In the genomic region with DNA sequence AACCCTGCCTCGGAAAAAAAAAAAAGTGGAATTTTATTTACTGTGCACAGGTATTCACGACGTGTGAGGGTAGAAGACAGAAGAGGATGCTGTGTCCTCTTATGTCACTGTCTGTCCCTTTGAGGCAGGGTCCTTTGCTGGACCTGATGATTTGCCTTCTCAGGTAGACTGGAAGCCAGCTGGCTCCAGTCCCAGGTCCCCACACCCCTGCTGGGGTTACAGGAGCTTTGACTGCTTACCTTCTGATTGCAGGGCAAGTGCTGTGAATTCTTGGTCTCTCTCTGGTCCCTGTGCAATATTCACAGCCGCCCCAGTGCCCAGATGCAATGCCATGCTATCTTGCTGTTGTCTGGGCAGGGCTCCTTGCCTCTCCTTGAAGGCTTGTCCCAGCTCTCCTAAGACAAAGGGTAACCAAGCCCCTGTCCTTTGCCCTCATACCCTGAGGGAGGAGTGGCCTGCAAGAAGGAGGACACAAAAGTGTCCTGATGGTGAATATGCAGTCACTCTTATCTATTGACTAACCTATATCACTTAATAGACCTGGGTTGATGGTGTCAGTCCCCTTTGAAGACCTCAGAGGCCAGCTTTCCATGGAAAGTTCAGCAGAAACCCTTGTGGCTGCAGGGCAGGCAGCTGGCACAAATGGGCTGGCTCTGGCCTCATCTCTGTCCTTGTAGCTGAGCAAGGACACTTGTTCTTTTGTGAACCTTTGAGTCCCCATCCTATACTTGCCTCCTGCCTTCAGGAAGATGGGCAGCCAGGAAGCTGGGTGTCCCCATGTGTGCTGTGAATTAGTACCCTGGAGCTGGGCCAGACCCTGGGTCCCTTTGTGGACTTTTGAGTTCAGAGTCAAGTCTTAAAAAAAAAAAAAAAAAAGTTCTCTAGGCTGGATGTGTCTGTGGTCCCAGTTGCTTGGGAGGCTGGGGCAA, we compare ENCODE assay signal across 11 mouse cellular contexts. TPM values are rescaled to one million over a fixed set of nuclear protein-coding genes. Genes with fewer than 3 reads are reported as not detected.
DNase-seq lines count a peak whose midpoint lies in the region; ATAC-seq and TF ChIP-seq lines count a peak whose summit lies in the region.
"Had no signal": no experiment of that assay in that cellular context is flagged by ENCODE, and none has a peak within 500 bp of the region (broad histone marks: within the 10 kb centered on the region; RNA-seq: fewer than 3 reads in every experiment).

No protein-coding gene starts in this region.

- no peak overlapping the region for H3K4me3 ChIP-seq in gastrocnemius, adult 2 months
- H3K4me3 ChIP-seq in kidney, embryonic 15.5 days (replicated peaks) = no peak overlapping the region
- H3K4me3 ChIP-seq in brown adipose tissue, adult 24 weeks (ENCODE audit: insufficient read depth, low read depth, low read length) = no peak overlapping the region
- H3K4me3 ChIP-seq in midbrain, embryonic 15.5 days = no peak overlapping the region

- no peak for ATAC-seq in kidney, embryonic 15.5 days (replicated peaks; ENCODE audit: low FRiP score)
- ATAC-seq in midbrain, embryonic 15.5 days (replicated peaks) = no peak
- ATAC-seq: Patski had no signal

- no peaks in the 10 kb centered on the region for H3K9me3 ChIP-seq in kidney, embryonic 15.5 days (replicated peaks)
- H3K9me3 ChIP-seq in midbrain, embryonic 15.5 days = no peaks in the 10 kb centered on the region

- H3K27ac ChIP-seq in gastrocnemius, adult 2 months = peak overlapping the region; percentile 98
- H3K27ac ChIP-seq in kidney, embryonic 15.5 days = no peak overlapping the region
- peak overlapping the region; percentile 21 for H3K27ac ChIP-seq in brown adipose tissue, adult 24 weeks (replicated peaks; ENCODE audit: low read depth, low read length)
- H3K27ac ChIP-seq in midbrain, embryonic 15.5 days = no peak overlapping the region

- H3K4me2 ChIP-seq in kidney, embryonic 15.5 days = no peak overlapping the region
- no peak overlapping the region for H3K4me2 ChIP-seq in midbrain, embryonic 15.5 days

- WGBS in kidney, embryonic 15.5 days = 85% methylated on average over 4 of the region's 4 CpGs
- 94% methylated on average over 4 of the region's 4 CpGs for WGBS in midbrain, embryonic 15.5 days

- TF ChIP-seq CTCF in gastrocnemius, adult 2 months (IDR thresholded peaks at IDR 0.05) = no peak

- no peak for DNase-seq in gastrocnemius, adult 2 months
- no peak for DNase-seq in gastrocnemius, postnatal 14 days
- peak; percentile 51 for DNase-seq in kidney, adult 18-20 months
- DNase-seq in kidney, postnatal 10 days = peak; percentile 47
- DNase-seq in frontal cortex, postnatal 25 days (ENCODE audit: low spot score in 2 of 2) = no peak
- DNase-seq: lung, adult 2 months had no signal

- no peak overlapping the region for H3K9ac ChIP-seq in kidney, embryonic 15.5 days
- H3K9ac ChIP-seq in midbrain, embryonic 15.5 days = no peak overlapping the region

- intact Hi-C loops in gastrocnemius, adult 2 months (cut with DNase I) = no loop called here
- intact Hi-C loops in gastrocnemius, postnatal 14 days (cut with DNase I; ENCODE audit: low total_unique reads) = no loop called here

- H3K27me3 ChIP-seq in kidney, embryonic 15.5 days = no peaks in the 10 kb centered on the region
- no peaks in the 10 kb centered on the region for H3K27me3 ChIP-seq in midbrain, embryonic 15.5 days (replicated peaks)
- H3K27me3 ChIP-seq: Patski had no signal

- H3K36me3 ChIP-seq in kidney, embryonic 15.5 days = peaks cover 10% of the 10 kb centered on the region
- no peaks in the 10 kb centered on the region for H3K36me3 ChIP-seq in midbrain, embryonic 15.5 days (replicated peaks)

- H3K4me1 ChIP-seq in kidney, embryonic 15.5 days = peaks cover 51% of the 10 kb centered on the region
- peaks cover 60% of the 10 kb centered on the region for H3K4me1 ChIP-seq in brown adipose tissue, adult 24 weeks (ENCODE audit: control insufficient read depth, insufficient read depth, insufficient read length, low read length)
- H3K4me1 ChIP-seq in midbrain, embryonic 15.5 days = peaks cover 32% of the 10 kb centered on the region

RNA-seq across cellular contexts. Expression of a gene that starts 5.9 kb away (rescaled TPM):
- total RNA-seq in gastrocnemius, adult 2 months (2021) = 10 to 100 TPM; 19.9 to 23.1 TPM
- total RNA-seq in gastrocnemius, postnatal 14 days (2021) = 10 to 100 TPM; 25.5 to 26.1 TPM
- polyA plus RNA-seq in kidney, embryonic 15.5 days (2015; fragmentation: Nextera tagmentation; extraction: Ambion mirVana) = 17.3 and 21.8 TPM in 2 replicates
- polyA plus RNA-seq in brown adipose tissue, adult 24 weeks (2012; ENCODE audit: insufficient read depth, insufficient read length, missing spikeins) = 11.5 and 15.8 TPM in 2 replicates
- polyA plus RNA-seq in midbrain, embryonic 15.5 days (2015; fragmentation: Nextera tagmentation; extraction: Ambion mirVana) = 21.0 and 25.9 TPM in 2 replicates

RNA-seq across cellular contexts. Expression of a gene that starts 18.8 kb away (rescaled TPM):
- 10 to 100 TPM; 27.0 to 33.5 TPM for total RNA-seq in gastrocnemius, adult 2 months (2021)
- total RNA-seq in gastrocnemius, postnatal 14 days (2021) = 10 to 100 TPM; 23.7 to 25.2 TPM
- polyA plus RNA-seq in kidney, embryonic 15.5 days (2015; fragmentation: Nextera tagmentation; extraction: Ambion mirVana) = 68.1 and 70.9 TPM in 2 replicates
- 35.0 and 40.9 TPM in 2 replicates for polyA plus RNA-seq in brown adipose tissue, adult 24 weeks (2012; ENCODE audit: insufficient read depth, insufficient read length, missing spikeins)
- polyA plus RNA-seq in midbrain, embryonic 15.5 days (2015; fragmentation: Nextera tagmentation; extraction: Ambion mirVana) = 117 and 122 TPM in 2 replicates

RNA-seq across cellular contexts. Expression of a gene that starts 37.1 kb away (rescaled TPM):
- 10 to 100 TPM; 28.9 to 29.1 TPM for total RNA-seq in gastrocnemius, adult 2 months (2021)
- 10 to 100 TPM; 23.6 to 30.0 TPM for total RNA-seq in gastrocnemius, postnatal 14 days (2021)
- 78.2 and 92.6 TPM in 2 replicates for polyA plus RNA-seq in kidney, embryonic 15.5 days (2015; fragmentation: Nextera tagmentation; extraction: Ambion mirVana)
- 12.1 and 15.3 TPM in 2 replicates for polyA plus RNA-seq in brown adipose tissue, adult 24 weeks (2012; ENCODE audit: insufficient read depth, insufficient read length, missing spikeins)
- 60.3 and 62.6 TPM in 2 replicates for polyA plus RNA-seq in midbrain, embryonic 15.5 days (2015; fragmentation: Nextera tagmentation; extraction: Ambion mirVana)

RNA-seq across cellular contexts. Expression of a gene that starts 37.6 kb away (rescaled TPM):
- total RNA-seq in gastrocnemius, adult 2 months (2021) = 10 to 100 TPM; 22.3 to 29.8 TPM
- total RNA-seq in gastrocnemius, postnatal 14 days (2021) = 10 to 100 TPM; 21.4 to 23.1 TPM
- polyA plus RNA-seq in kidney, embryonic 15.5 days (2015; fragmentation: Nextera tagmentation; extraction: Ambion mirVana) = 126 and 130 TPM in 2 replicates
- 30.2 and 40.5 TPM in 2 replicates for polyA plus RNA-seq in brown adipose tissue, adult 24 weeks (2012; ENCODE audit: insufficient read depth, insufficient read length, missing spikeins)
- polyA plus RNA-seq in midbrain, embryonic 15.5 days (2015; fragmentation: Nextera tagmentation; extraction: Ambion mirVana) = 130 and 147 TPM in 2 replicates

RNA-seq across cellular contexts. Expression of a gene that starts 44.2 kb away (rescaled TPM):
- under 1 TPM; 0.38 to 0.98 TPM for total RNA-seq in gastrocnemius, adult 2 months (2021)
- under 1 TPM in 1 of 2 experiments, not detected in 1; 0.25 TPM for total RNA-seq in gastrocnemius, postnatal 14 days (2021)
- 0.09 TPM in 1 of 2 replicates, not detected in the other for polyA plus RNA-seq in kidney, embryonic 15.5 days (2015; fragmentation: Nextera tagmentation; extraction: Ambion mirVana)
- polyA plus RNA-seq in brown adipose tissue, adult 24 weeks (2012; ENCODE audit: insufficient read depth, insufficient read length, missing spikeins) = not detected in 2 replicates
- 0.10 TPM in 2 replicates for polyA plus RNA-seq in midbrain, embryonic 15.5 days (2015; fragmentation: Nextera tagmentation; extraction: Ambion mirVana)
- total RNA-seq: megakaryocyte progenitor cell, adult 5-6 weeks had no signal

Comparison
In these comparisons a context has a peak if more than half of its experiments do, and no peak if none do; other contexts are left out.
1. DNase-seq: peak in kidney, adult 18-20 months (single experiment) and kidney, postnatal 10 days (single experiment); none in gastrocnemius, adult 2 months (single experiment), gastrocnemius, postnatal 14 days (single experiment) and frontal cortex, postnatal 25 days (0 of 2).
2. H3K27ac ChIP-seq: peak in gastrocnemius, adult 2 months (single experiment) and brown adipose tissue, adult 24 weeks (single experiment); none in kidney, embryonic 15.5 days (single experiment) and midbrain, embryonic 15.5 days (single experiment).